29 mouse cellular contexts compared by ENCODE assay signal in genomic region chr7:134187946-134188345, GRCm38 (mm10). TPM values are rescaled to one million over a fixed set of nuclear protein-coding genes. Genes with fewer than 3 reads are reported as not detected.
"Had no signal": no experiment of that assay in that cellular context is flagged by ENCODE, and none has a peak within 500 bp of the region (broad histone marks: within the 10 kb centered on the region; RNA-seq: fewer than 3 reads in every experiment).

No protein-coding gene starts in this region.

- ATAC-seq: liver, embryonic 12.5 days; midbrain, embryonic 13.5 days; midbrain, embryonic 15.5 days; midbrain, embryonic 16.5 days had no signal

- DNase-seq: layer of hippocampus, postnatal 36 days; liver; liver, embryonic 13.5 days; lung, adult 2 months; lung, postnatal 36 days; lung, postnatal 4 days; midbrain, embryonic 14.5 days had no signal

- H3K4me1 ChIP-seq: limb, embryonic 10.5 days; limb, embryonic 12.5 days; liver, embryonic 12.5 days; liver, embryonic 13.5 days; liver, embryonic 15.5 days; megakaryocyte, embryonic 14.5 days; midbrain, embryonic 12.5 days; midbrain, embryonic 15.5 days; neural tube, embryonic 12.5 days had no signal

- H3K4me2 ChIP-seq: limb, embryonic 12.5 days; limb, embryonic 13.5 days; limb, embryonic 15.5 days; liver, embryonic 11.5 days; liver, embryonic 12.5 days; liver, embryonic 13.5 days; liver, embryonic 15.5 days; lung, embryonic 14.5 days; lung, embryonic 15.5 days; midbrain, embryonic 11.5 days; midbrain, embryonic 12.5 days; midbrain, embryonic 13.5 days; midbrain, embryonic 15.5 days; neural tube, embryonic 12.5 days had no signal

- H3K9me3 ChIP-seq: limb, embryonic 10.5 days; limb, embryonic 15.5 days; liver, embryonic 12.5 days; liver, embryonic 13.5 days; liver, embryonic 15.5 days; lung, embryonic 15.5 days; midbrain, embryonic 13.5 days; midbrain, embryonic 15.5 days; neural tube, embryonic 12.5 days had no signal

- H3K27ac ChIP-seq: left cerebral cortex, adult 2 months; limb, embryonic 10.5 days; limb, embryonic 12.5 days; limb, embryonic 13.5 days; limb, embryonic 15.5 days; liver, embryonic 12.5 days; liver, embryonic 13.5 days; liver, embryonic 14.5 days; liver, embryonic 15.5 days; macrophage; midbrain, embryonic 10.5 days; midbrain, embryonic 12.5 days; midbrain, embryonic 13.5 days; midbrain, embryonic 15.5 days; neural tube, embryonic 12.5 days had no signal

- H3K4me3 ChIP-seq: left cerebral cortex, adult 2 months; limb, embryonic 10.5 days; limb, embryonic 12.5 days; limb, embryonic 13.5 days; limb, embryonic 15.5 days; liver, embryonic 12.5 days; liver, embryonic 13.5 days; liver, embryonic 15.5 days; lung, embryonic 15.5 days; megakaryocyte, embryonic 14.5 days; midbrain, embryonic 10.5 days; midbrain, embryonic 12.5 days; midbrain, embryonic 13.5 days; midbrain, embryonic 15.5 days; myocyte; neural tube, embryonic 12.5 days had no signal

- H3K27me3 ChIP-seq: limb, embryonic 12.5 days; limb, embryonic 13.5 days; limb, embryonic 15.5 days; liver, embryonic 12.5 days; liver, embryonic 13.5 days; liver, embryonic 15.5 days; lung, embryonic 15.5 days; megakaryocyte, embryonic 14.5 days; midbrain, embryonic 12.5 days; midbrain, embryonic 13.5 days; midbrain, embryonic 15.5 days; neural tube, embryonic 12.5 days had no signal

- H3K36me3 ChIP-seq: limb, embryonic 10.5 days; limb, embryonic 12.5 days; limb, embryonic 13.5 days; limb, embryonic 15.5 days; liver, embryonic 12.5 days; liver, embryonic 13.5 days; liver, embryonic 15.5 days; midbrain, embryonic 10.5 days; midbrain, embryonic 12.5 days; midbrain, embryonic 13.5 days; midbrain, embryonic 15.5 days; neural tube, embryonic 12.5 days had no signal

- H3K9ac ChIP-seq: limb, embryonic 12.5 days; limb, embryonic 13.5 days; limb, embryonic 15.5 days; liver, embryonic 12.5 days; liver, embryonic 13.5 days; liver, embryonic 14.5 days; liver, embryonic 15.5 days; lung, embryonic 14.5 days; lung, embryonic 15.5 days; midbrain, embryonic 12.5 days; midbrain, embryonic 13.5 days; midbrain, embryonic 15.5 days; neural tube, embryonic 12.5 days had no signal

RNA-seq across cellular contexts. Expression of gene Adam12, which starts 44.0 kb away (rescaled TPM):
- total RNA-seq: monocyte, adult 5-6 weeks had no signal
- polyA plus RNA-seq: macrophage had no signal
